Mouse (Mus musculus) cerebellum, postnatal 14 days (tissue): ENCODE results near the gene Ulk4.
"Not testable (repeated sequence)": the region's sequence is repeated elsewhere in the genome, so short reads cannot be mapped to it uniquely, and the experiment has no call there.

Experiments
- DNase-seq, 2 experiments: peaks; one replicate each; pipeline ENCODE4 v3.0.0; 2021; ENCODE audit warnings: mixed read lengths in 2 of 2

The Ulk4 gene

GRCm38 (mm10) chr9:121247956-121248775 is 28.8 kb downstream of the Ulk4 start:
- peak; percentile 89 to 94 for DNase-seq

- DNase-seq, result peak in 1 of 2 experiments; percentile 2
Observed at GRCm38 (mm10) chr9:121247047-121247446, 29.9 kb downstream of the Ulk4 start.

- DNase-seq, result no peak
Observed at GRCm38 (mm10) chr9:121242331-121242730, 34.7 kb downstream of the Ulk4 start.

- no peak for DNase-seq
Observed at GRCm38 (mm10) chr9:121241806-121242205, 35.2 kb downstream of the Ulk4 start.

- DNase-seq, result no peak
Observed at GRCm38 (mm10) chr9:121241366-121241765, 35.6 kb downstream of the Ulk4 start.

GRCm38 (mm10) chr9:121240242-121240641 is 36.8 kb downstream of the Ulk4 start:
- peak; percentile 70 to 78 for DNase-seq

GRCm38 (mm10) chr9:121239571-121239970 is 37.4 kb downstream of the Ulk4 start:
- no peak for DNase-seq

GRCm38 (mm10) chr9:121218636-121219035 is 58.4 kb downstream of the Ulk4 start:
- no peak for DNase-seq

- no peak for DNase-seq
Observed at GRCm38 (mm10) chr9:121218230-121218629, 58.8 kb downstream of the Ulk4 start.

GRCm38 (mm10) chr9:121217742-121218141 is 59.3 kb downstream of the Ulk4 start:
- DNase-seq, result no peak

- no peak for DNase-seq
Observed at GRCm38 (mm10) chr9:121216536-121217320, 60.3 kb downstream of the Ulk4 start.

GRCm38 (mm10) chr9:121215349-121216000 is 61.5 kb downstream of the Ulk4 start:
- DNase-seq, result peak; percentile 85 to 87

GRCm38 (mm10) chr9:121212322-121212721 is 64.7 kb downstream of the Ulk4 start:
- DNase-seq, result peak in 1 of 2 experiments; percentile 25

GRCm38 (mm10) chr9:121205046-121205445 is 72.0 kb downstream of the Ulk4 start:
- no peak for DNase-seq

- no peak for DNase-seq
Observed at GRCm38 (mm10) chr9:121204149-121204800, 72.7 kb downstream of the Ulk4 start.

GRCm38 (mm10) chr9:121203686-121204085 is 73.3 kb downstream of the Ulk4 start:
- DNase-seq, result no peak

GRCm38 (mm10) chr9:121199146-121199685 is 77.8 kb downstream of the Ulk4 start:
- not testable (repeated sequence) for DNase-seq

- DNase-seq, result no peak
Observed at GRCm38 (mm10) chr9:121196473-121196872, 80.5 kb downstream of the Ulk4 start.

- DNase-seq, result no peak
Observed at GRCm38 (mm10) chr9:121195106-121195505, 81.9 kb downstream of the Ulk4 start.

- no peak for DNase-seq
Observed at GRCm38 (mm10) chr9:121192601-121193370, 84.2 kb downstream of the Ulk4 start.

- DNase-seq, result no peak
Observed at GRCm38 (mm10) chr9:121187811-121188210, 89.2 kb downstream of the Ulk4 start.

GRCm38 (mm10) chr9:121185796-121186195 is 91.2 kb downstream of the Ulk4 start:
- DNase-seq, result peak; percentile 87 to 90
